Mouse (Mus musculus) MEL (cell line): Measurements from ENCODE around the gene Vwa3a. TPM values are rescaled to one million over a fixed set of nuclear protein-coding genes. Genes with fewer than 3 reads are reported as not detected.

Experiments
- DNase-seq: peaks from one replicate; pipeline ENCODE4 v3.0.0; 2011; ENCODE audit warnings: low read depth, low spot score
- H3K27ac ChIP-seq: 2 replicates; pipeline ENCODE4 v1.5.1; 2012; ENCODE audit warnings: low read depth, mild to moderate bottlenecking, control low read depth, low read length, moderate library complexity; ENCODE audit not compliant: control insufficient read depth
- H3K27me3 ChIP-seq, 2 experiments: fragments of 150-350 bp in 1 of 2; sonication (generic) in 1 of 2; 2 replicates each; pipeline ENCODE4 v1.6.1; 2012; ENCODE audit warnings: low read length in 2 of 2, mild to moderate bottlenecking in 2 of 2, improper control_type of control experiment in 1 of 2, moderate library complexity in 1 of 2; ENCODE audit not compliant: insufficient read depth in 2 of 2, control insufficient read depth in 1 of 2
- H3K36me3 ChIP-seq, 2 experiments: 2 replicates each; pipeline ENCODE4 v1.6.1; 2012 to 2014; ENCODE audit warnings: low read length in 2 of 2, improper control_type of control experiment in 1 of 2, inconsistent platforms in 1 of 2, mild to moderate bottlenecking in 1 of 2; ENCODE audit not compliant: insufficient read depth in 2 of 2, control insufficient read depth in 1 of 2
- H3K4me1 ChIP-seq, 2 experiments: fragments of 150-350 bp in 1 of 2; sonication (generic) in 1 of 2; 2 replicates each; pipeline ENCODE4 v1.6.1; 2012; ENCODE audit warnings: low read length in 2 of 2, improper control_type of control experiment in 1 of 2, mild to moderate bottlenecking in 1 of 2; ENCODE audit not compliant: insufficient read depth in 2 of 2, control insufficient read depth in 1 of 2
- H3K4me3 ChIP-seq, 2 experiments: fragments of 150-350 bp in 1 of 2; sonication (generic) in 1 of 2; 2 replicates each; pipeline ENCODE4 v1.5.1; 2012; ENCODE audit warnings: low read depth in 2 of 2, low read length in 2 of 2, mild to moderate bottlenecking in 2 of 2, moderate library complexity in 2 of 2, control low read depth in 1 of 2, improper control_type of control experiment in 1 of 2; ENCODE audit not compliant: control insufficient read depth in 1 of 2, insufficient read depth in 1 of 2
- H3K79me2 ChIP-seq: 2 replicates; pipeline ENCODE4 v1.6.1; 2012; ENCODE audit warnings: mild to moderate bottlenecking, low read length, moderate library complexity; ENCODE audit not compliant: control insufficient read depth, poor library complexity, insufficient read depth
- H3K9ac ChIP-seq: 2 replicates; pipeline ENCODE4 v1.6.1; 2012; ENCODE audit warnings: low read depth, mild to moderate bottlenecking, control low read depth, low read length, moderate library complexity; ENCODE audit not compliant: control insufficient read depth, poor library complexity, severe bottlenecking
- H3K9me3 ChIP-seq: fragments of 150-350 bp; sonication (generic); replicated peaks from 2 replicates; pipeline ENCODE4 v1.6.1; 2012; ENCODE audit warnings: mild to moderate bottlenecking, low read length, improper control_type of control experiment, moderate library complexity; ENCODE audit not compliant: insufficient read depth
- BHLHE40 ChIP-seq: IDR thresholded peaks from 2 replicates; pipeline ENCODE4 v1.6.1; 2012; ENCODE audit warnings: low read depth, mild to moderate bottlenecking, inconsistent platforms, low read length, improper control_type of control experiment, borderline replicate concordance
- CHD1 ChIP-seq: IDR thresholded peaks from 2 replicates; pipeline ENCODE4 v1.6.1; 2012; ENCODE audit warnings: low read depth, mild to moderate bottlenecking, inconsistent platforms, low read length, improper control_type of control experiment
- CHD2 ChIP-seq: IDR thresholded peaks from 2 replicates; pipeline ENCODE4 v1.6.1; 2011; ENCODE audit warnings: low read length, improper control_type of control experiment
- E2F4 ChIP-seq: IDR thresholded peaks from 2 replicates; pipeline ENCODE4 v1.6.1; 2011; ENCODE audit warnings: low read depth, low read length, improper control_type of control experiment, borderline replicate concordance
- ELF1 ChIP-seq: IDR thresholded peaks from 2 replicates; pipeline ENCODE4 v1.6.1; 2014; ENCODE audit warnings: low read depth, mild to moderate bottlenecking, inconsistent platforms, low read length, improper control_type of control experiment, moderate library complexity
- EP300 ChIP-seq, 2 experiments: IDR thresholded peaks; 2 replicates each; pipeline ENCODE4 v1.6.1; 2011; ENCODE audit warnings: improper control_type of control experiment in 2 of 2, low read length in 2 of 2, low read depth in 1 of 2, mild to moderate bottlenecking in 1 of 2
- GABPA ChIP-seq: IDR thresholded peaks from 2 replicates; pipeline ENCODE4 v1.6.1; 2012; ENCODE audit warnings: low read depth, mild to moderate bottlenecking, inconsistent platforms, low read length, improper control_type of control experiment, moderate library complexity
- GATA1 ChIP-seq: IDR thresholded peaks from 2 replicates; pipeline ENCODE4 v1.6.1; 2011; ENCODE audit warnings: low read depth, low read length, improper control_type of control experiment
- HCFC1 ChIP-seq: IDR thresholded peaks from 2 replicates; pipeline ENCODE4 v1.6.1; 2012; ENCODE audit warnings: low read depth, mild to moderate bottlenecking, inconsistent platforms, low read length, improper control_type of control experiment, moderate library complexity
- KAT2A ChIP-seq: conservative IDR thresholded peaks from 2 replicates; pipeline ENCODE4 v1.6.1; 2012; ENCODE audit warnings: low read depth, low read length, improper control_type of control experiment, inconsistent platforms
- MAFK ChIP-seq: IDR thresholded peaks from 2 replicates; pipeline ENCODE4 v1.6.1; 2011; ENCODE audit warnings: low read depth, mild to moderate bottlenecking, low read length, improper control_type of control experiment, borderline replicate concordance
- MAX ChIP-seq: IDR thresholded peaks from 2 replicates; pipeline ENCODE4 v1.6.1; 2011; ENCODE audit warnings: low read length, improper control_type of control experiment
- MAZ ChIP-seq: IDR thresholded peaks from 2 replicates; pipeline ENCODE4 v1.6.1; 2012; ENCODE audit warnings: low read depth, mild to moderate bottlenecking, inconsistent platforms, low read length, improper control_type of control experiment
- MEF2A ChIP-seq: IDR thresholded peaks from 2 replicates; pipeline ENCODE4 v1.6.1; 2014; ENCODE audit warnings: low read depth, mild to moderate bottlenecking, inconsistent platforms, low read length, improper control_type of control experiment; ENCODE audit not compliant: poor library complexity, insufficient replicate concordance, severe bottlenecking; ENCODE audit errors: extremely low read depth
- MXI1 ChIP-seq: IDR thresholded peaks from 2 replicates; pipeline ENCODE4 v1.6.1; 2011; ENCODE audit warnings: mild to moderate bottlenecking, low read depth, low read length, improper control_type of control experiment
- MYB ChIP-seq: IDR thresholded peaks from 2 replicates; pipeline ENCODE4 v1.6.1; 2011; ENCODE audit warnings: mild to moderate bottlenecking, low read depth, low read length, improper control_type of control experiment
- NELFE ChIP-seq: IDR thresholded peaks from 2 replicates; pipeline ENCODE4 v1.6.1; 2011; ENCODE audit warnings: low read depth, low read length, improper control_type of control experiment
- NRF1 ChIP-seq: IDR thresholded peaks from 2 replicates; pipeline ENCODE4 v1.6.1; 2014; ENCODE audit warnings: low read depth, mild to moderate bottlenecking, inconsistent platforms, low read length, improper control_type of control experiment, moderate library complexity; ENCODE audit not compliant: poor library complexity, insufficient read depth, severe bottlenecking
- POLR2A ChIP-seq, 2 experiments: IDR thresholded peaks; 2 replicates each; pipeline ENCODE4 v1.6.1; 2011 to 2012; ENCODE audit warnings: low read length in 2 of 2, mild to moderate bottlenecking in 2 of 2, control low read depth in 1 of 2, improper control_type of control experiment in 1 of 2, low read depth in 1 of 2, moderate library complexity in 1 of 2; ENCODE audit not compliant: control insufficient read depth in 1 of 2, insufficient read depth in 1 of 2, poor library complexity in 1 of 2
- POLR2AphosphoS5 ChIP-seq: IDR thresholded peaks from 2 replicates; pipeline ENCODE4 v1.6.1; 2012; ENCODE audit warnings: low read depth, borderline replicate concordance, mild to moderate bottlenecking, inconsistent platforms, low read length, moderate library complexity, mixed read lengths
- RAD21 ChIP-seq: IDR thresholded peaks from 2 replicates; pipeline ENCODE4 v1.6.1; 2011; ENCODE audit warnings: mild to moderate bottlenecking, low read depth, low read length, improper control_type of control experiment
- RCOR1 ChIP-seq: IDR thresholded peaks from 2 replicates; pipeline ENCODE4 v1.6.1; 2012; ENCODE audit warnings: low read depth, mild to moderate bottlenecking, inconsistent platforms, low read length, improper control_type of control experiment
- SMC3 ChIP-seq: IDR thresholded peaks from 2 replicates; pipeline ENCODE4 v1.6.1; 2011; ENCODE audit warnings: low read depth, low read length, improper control_type of control experiment
- TAL1 ChIP-seq: IDR thresholded peaks from 2 replicates; pipeline ENCODE4 v1.6.1; 2012; ENCODE audit warnings: mild to moderate bottlenecking, inconsistent platforms, low read length, moderate library complexity, mixed read lengths
- TBP ChIP-seq: IDR thresholded peaks from 2 replicates; pipeline ENCODE4 v1.8.0; 2011; ENCODE audit warnings: low read depth, low read length, improper control_type of control experiment
- UBTF ChIP-seq: IDR thresholded peaks from 2 replicates; pipeline ENCODE4 v1.6.1; 2012; ENCODE audit warnings: low read depth, mild to moderate bottlenecking, inconsistent platforms, low read length, improper control_type of control experiment, moderate library complexity, borderline replicate concordance; ENCODE audit not compliant: insufficient read depth
- USF1 ChIP-seq: IDR thresholded peaks from 2 replicates; pipeline ENCODE4 v1.6.1; 2014; ENCODE audit warnings: low read depth, mild to moderate bottlenecking, inconsistent platforms, low read length, improper control_type of control experiment, moderate library complexity
- USF2 ChIP-seq, 2 experiments: IDR thresholded peaks; 2 replicates each; pipeline ENCODE4 v1.6.1; 2011 to 2012; ENCODE audit warnings: improper control_type of control experiment in 2 of 2, low read length in 2 of 2, borderline replicate concordance in 1 of 2, inconsistent platforms in 1 of 2, low read depth in 1 of 2, mild to moderate bottlenecking in 1 of 2; ENCODE audit not compliant: insufficient read depth in 1 of 2
- ZC3H11A ChIP-seq: IDR thresholded peaks from 2 replicates; pipeline ENCODE4 v1.6.1; 2012; ENCODE audit warnings: low read depth, mild to moderate bottlenecking, inconsistent platforms, low read length, improper control_type of control experiment
- ZKSCAN1 ChIP-seq: IDR thresholded peaks from 2 replicates; pipeline ENCODE4 v1.6.1; 2012; ENCODE audit warnings: low read depth, mild to moderate bottlenecking, inconsistent platforms, low read length, improper control_type of control experiment, moderate library complexity
- ZMIZ1 ChIP-seq: IDR thresholded peaks from 2 replicates; pipeline ENCODE4 v1.6.1; 2012; ENCODE audit warnings: low read depth, mild to moderate bottlenecking, inconsistent platforms, low read length, improper control_type of control experiment, moderate library complexity
- polyA plus RNA-seq, 2 experiments: library from polyadenylated mRNA; stranded (reverse) in 1 of 2; unstranded in 1 of 2; fragments of >175 nt in 1 of 2; fragments of >200 nt in 1 of 2; gene quantifications; 2 replicates each; pipeline versions ENCODE4 v1.2.1 to v1.2.4; 2012; ENCODE audit warnings: low replicate concordance in 2 of 2, low read depth in 1 of 2; ENCODE audit not compliant: insufficient read length in 2 of 2, insufficient read depth in 1 of 2, missing spikeins in 1 of 2
- total RNA-seq: library from RNA; depleted of rRNA; stranded (reverse); fragments of 300-350 nt; gene quantifications from 2 replicates; pipeline ENCODE4 v1.2.3, GENCODE M21; 2012

The Vwa3a gene
- total and polyA plus RNA-seq, 3 experiments: not detected

DNA sequence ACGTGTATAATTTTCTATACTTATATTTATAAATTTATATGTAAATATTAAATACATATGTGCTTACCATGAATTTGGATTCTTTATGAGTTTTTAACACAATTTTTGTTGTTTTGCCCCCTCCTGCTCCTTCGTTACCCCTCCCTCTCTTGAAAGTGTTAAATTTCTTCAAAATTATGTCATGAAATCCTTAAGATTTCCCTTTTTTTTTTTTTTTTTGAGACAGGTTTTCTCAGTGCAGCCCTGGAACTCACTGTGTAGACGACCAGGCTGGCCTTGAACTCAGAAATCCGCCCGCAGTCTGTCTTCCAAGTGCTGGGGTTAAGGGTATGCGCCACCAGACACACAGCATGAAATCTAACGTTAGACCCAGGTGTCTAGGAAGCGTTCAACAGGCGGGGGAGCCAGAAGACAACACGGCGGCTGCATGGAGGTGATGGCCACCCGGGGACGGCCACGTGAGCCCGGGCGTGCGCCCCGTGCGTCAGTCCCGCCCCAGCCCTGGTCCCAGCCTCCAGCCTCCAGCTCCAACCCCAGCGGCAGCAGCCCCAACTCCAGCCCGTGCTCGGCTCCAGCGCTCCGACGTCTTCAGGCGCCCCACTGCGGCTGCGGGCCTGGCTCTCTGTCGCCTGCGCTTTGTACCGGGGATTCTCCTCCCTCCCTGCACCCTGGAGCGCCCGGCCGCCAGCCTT, 103.4 kb downstream of the Vwa3a start, which contains the start of gene Eef2k (continued):
- TF ChIP-seq BHLHE40: peak; percentile 94
- TF ChIP-seq MXI1: peak; percentile 97
- peak; percentile 93 for TF ChIP-seq MAFK
- no peak for TF ChIP-seq MYB
- no peak for TF ChIP-seq GATA1
- peak in 1 of 2 experiments; percentile 67; a peak in 3 of 4 replicates for TF ChIP-seq POLR2A (IDR thresholded peaks at IDR 0.05; ENCODE audit: control insufficient read depth in 1 of 2, insufficient read depth in 1 of 2, low read depth in 1 of 2, low read length in 2 of 2, poor library complexity in 1 of 2)
- peak; percentile 35; the same call in 1 of the 2 replicates for TF ChIP-seq ZC3H11A
- TF ChIP-seq RAD21: peak; percentile 40
- 0 out of 2 replicates have a peak, but pooled peaks have one; percentile 13 for TF ChIP-seq MEF2A
- no peak for TF ChIP-seq POLR2AphosphoS5
- TF ChIP-seq UBTF: peak; percentile 87; the same call in 1 of the 2 replicates
- TF ChIP-seq MAX: no peak; the same call in 1 of the 2 replicates
- no peak for TF ChIP-seq ZMIZ1
- TF ChIP-seq GABPA: no peak
- TF ChIP-seq NRF1: 0 out of 2 replicates have a peak, but pooled peaks have one; percentile 36
- TF ChIP-seq ZKSCAN1: no peak
- TF ChIP-seq USF2 (IDR thresholded peaks at IDR 0.05; ENCODE audit: borderline replicate concordance in 1 of 2, insufficient read depth in 1 of 2, low read depth in 1 of 2, low read length in 2 of 2): no peak
- peak; percentile 94 for TF ChIP-seq USF1
- TF ChIP-seq MAZ: peak; percentile 83
- no peak for TF ChIP-seq CHD2
- no peak for TF ChIP-seq E2F4

DNA sequence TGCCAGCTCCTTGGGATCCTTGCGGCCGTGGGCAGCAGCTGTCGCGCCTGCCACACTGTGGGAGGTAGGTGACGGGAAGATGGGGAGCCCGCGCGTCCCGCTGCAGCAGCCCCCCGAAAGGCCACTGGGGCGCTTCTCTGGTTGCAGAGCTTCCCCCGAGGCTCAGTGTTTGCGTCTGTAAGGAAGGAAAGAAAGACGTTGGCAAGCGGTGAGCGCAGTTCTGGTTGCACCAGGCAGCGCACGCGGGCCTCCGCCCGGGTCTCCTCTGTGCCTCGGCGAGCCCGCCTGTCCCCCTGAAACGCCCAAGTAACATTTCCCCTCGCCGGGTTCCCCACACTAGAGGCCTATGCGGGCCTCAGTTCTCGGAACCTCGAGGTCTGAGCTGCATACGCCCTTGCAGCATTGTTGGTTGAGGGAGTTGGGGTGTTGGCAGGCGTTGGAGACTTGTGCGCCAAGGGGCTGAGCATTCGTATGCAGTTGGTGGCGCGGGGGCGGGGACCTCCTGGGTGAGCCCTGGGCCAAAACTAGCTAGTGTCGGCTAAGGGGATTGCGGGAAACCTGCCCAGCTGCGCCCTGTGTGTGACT, 104.0 kb downstream of the Vwa3a start:
- H3K9ac ChIP-seq: peak overlapping the region; percentile 93
- no peaks in the 10 kb centered on the region for H3K9me3 ChIP-seq
- H3K27ac ChIP-seq: peak overlapping the region; percentile 85
- H3K36me3 ChIP-seq: no peaks in the 10 kb centered on the region; a peak in 1 of 4 replicates
- peak; percentile 91 for DNase-seq
- peak overlapping the region; percentile 56 to 63 for H3K4me3 ChIP-seq
- peaks cover 16% of the 10 kb centered on the region for H3K79me2 ChIP-seq
- H3K4me1 ChIP-seq: peaks cover 0 to 8% of the 10 kb centered on the region in 2 experiments; a peak in 1 of 4 replicates
- H3K27me3 ChIP-seq: no peaks in the 10 kb centered on the region
- TF ChIP-seq NELFE: peak; percentile 30; the same call in 1 of the 2 replicates
- TF ChIP-seq RAD21: no peak
- TF ChIP-seq TAL1: no peak
- no peak for TF ChIP-seq MEF2A
- no peak for TF ChIP-seq USF2 (IDR thresholded peaks at IDR 0.05; ENCODE audit: borderline replicate concordance in 1 of 2, insufficient read depth in 1 of 2, low read depth in 1 of 2, low read length in 2 of 2)
- no peak for TF ChIP-seq GATA1
- TF ChIP-seq ELF1: no peak
- 0 out of 2 replicates have a peak, but pooled peaks have one; percentile 7 for TF ChIP-seq UBTF
- no peak for TF ChIP-seq USF1
- no peak for TF ChIP-seq ZC3H11A
- no peak for TF ChIP-seq TBP
- no peak; the same call in none of the 2 replicates for TF ChIP-seq HCFC1
- no peak for TF ChIP-seq SMC3
- TF ChIP-seq EP300 (IDR thresholded peaks at IDR 0.05; ENCODE audit: low read depth in 1 of 2, low read length in 2 of 2): 0 out of 4 replicates have a peak, but pooled peaks of 1 of the 2 experiments have one; percentile 16
- TF ChIP-seq RCOR1: peak; percentile 7; the same call in 1 of the 2 replicates
- no peak for TF ChIP-seq CHD1
- no peak; the same call in 1 of the 2 replicates for TF ChIP-seq KAT2A
